Mouse (Mus musculus): ENCODE data around the gene Col11a2.

Gene Col11a2

DNA sequence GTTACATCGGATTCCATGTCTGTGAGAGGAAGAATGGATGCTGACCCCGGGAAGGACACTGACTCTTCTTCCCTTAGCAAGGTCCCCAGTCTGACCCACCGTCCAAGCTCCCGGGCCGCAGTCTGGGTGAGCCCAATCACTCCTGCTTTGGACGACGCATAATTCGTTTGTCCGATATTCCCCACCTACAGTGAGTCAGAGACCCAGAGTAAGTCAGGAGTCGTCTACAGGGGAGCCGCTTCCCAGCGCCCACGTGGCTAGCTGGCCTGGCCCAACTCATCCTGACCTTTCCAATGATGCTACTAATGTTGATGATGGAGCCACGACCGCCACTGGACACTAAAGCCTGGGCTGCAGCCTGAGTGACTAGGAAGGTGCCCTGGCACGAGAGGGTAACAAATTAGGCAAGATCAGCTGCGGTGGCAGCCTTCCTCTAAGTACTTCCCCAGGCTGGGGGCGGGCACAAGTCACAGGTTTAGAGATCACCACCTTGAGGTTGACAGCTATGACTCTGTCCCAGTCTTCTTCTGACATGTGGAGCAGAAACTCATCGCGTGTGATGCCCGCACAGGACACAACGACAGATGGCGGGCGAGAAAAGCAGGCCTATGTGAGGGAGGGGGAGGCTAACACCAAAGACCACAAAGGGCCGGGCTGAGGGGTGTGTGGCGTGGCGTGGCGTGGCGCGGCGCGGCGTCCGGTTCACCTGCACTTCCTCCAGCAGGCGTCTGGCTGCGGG, 12.2 kb upstream of the Col11a2 start:
- peak; percentile 76 for DNase-seq

DNA sequence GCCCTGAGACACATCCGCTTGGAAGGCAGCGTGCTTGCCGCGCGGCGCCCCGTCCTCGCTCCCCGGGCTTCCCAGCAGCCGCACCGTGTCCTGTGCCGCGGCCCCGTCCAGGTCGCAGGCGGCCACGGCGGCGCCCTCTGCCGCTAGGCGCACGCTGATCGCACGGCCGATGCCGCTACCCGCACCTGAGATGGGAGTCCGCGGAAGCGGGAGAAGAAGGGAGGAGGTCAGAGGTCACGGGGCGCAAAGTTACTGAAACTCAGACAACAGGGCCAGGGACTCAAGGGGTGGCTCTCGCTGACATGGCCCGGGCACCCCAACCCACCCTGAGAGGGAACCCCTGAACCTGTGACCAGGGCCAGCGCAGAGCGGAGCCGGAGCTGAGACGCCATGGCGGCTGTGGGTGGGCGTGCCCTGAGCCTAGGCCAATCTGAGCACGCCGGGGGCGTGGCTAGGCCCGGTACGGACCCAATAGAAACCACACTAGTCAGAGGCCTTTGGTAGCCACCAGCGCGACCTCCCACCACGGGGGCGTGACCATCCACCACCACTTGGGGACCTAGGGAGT, 11.5 kb upstream of the Col11a2 start, which contains the start of gene H2-Ke6:
TSS of gene H2-Ke6 (minus strand) at position 405 of the 568 bp plus-strand sequence.
- DNase-seq = peak; percentile 95

DNA sequence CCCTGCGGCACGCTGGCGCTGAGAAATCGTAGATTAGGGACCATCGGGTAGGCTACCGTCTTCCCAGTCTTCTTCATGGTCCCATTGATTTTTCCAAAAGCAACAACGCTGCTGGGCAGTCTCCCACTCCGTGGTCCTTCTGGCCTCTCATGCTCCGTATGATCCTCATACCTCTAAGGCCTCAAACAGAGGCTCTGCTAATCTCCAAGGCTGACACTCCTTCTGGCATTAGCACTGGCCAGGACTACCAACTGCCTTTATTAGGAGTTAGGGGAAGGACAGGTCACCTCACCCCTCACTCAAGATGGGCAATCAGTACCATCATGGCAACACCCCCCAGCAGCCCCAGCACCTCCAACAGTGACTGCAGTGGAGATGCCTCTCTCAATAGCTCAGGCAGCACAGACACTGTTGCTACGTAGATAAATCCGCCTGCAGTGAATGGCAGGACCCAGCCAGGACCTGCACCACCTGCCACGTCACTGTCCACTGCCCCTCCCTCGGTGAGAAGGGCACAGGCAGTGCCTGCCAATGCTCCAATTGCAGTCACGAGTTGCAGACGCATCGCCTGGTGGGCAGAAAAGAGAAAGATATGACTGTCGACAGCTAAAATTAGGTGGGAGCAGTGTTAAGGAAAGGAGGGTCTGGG, 10.6 kb upstream of the Col11a2 start:
- DNase-seq = peak; percentile 24

DNA sequence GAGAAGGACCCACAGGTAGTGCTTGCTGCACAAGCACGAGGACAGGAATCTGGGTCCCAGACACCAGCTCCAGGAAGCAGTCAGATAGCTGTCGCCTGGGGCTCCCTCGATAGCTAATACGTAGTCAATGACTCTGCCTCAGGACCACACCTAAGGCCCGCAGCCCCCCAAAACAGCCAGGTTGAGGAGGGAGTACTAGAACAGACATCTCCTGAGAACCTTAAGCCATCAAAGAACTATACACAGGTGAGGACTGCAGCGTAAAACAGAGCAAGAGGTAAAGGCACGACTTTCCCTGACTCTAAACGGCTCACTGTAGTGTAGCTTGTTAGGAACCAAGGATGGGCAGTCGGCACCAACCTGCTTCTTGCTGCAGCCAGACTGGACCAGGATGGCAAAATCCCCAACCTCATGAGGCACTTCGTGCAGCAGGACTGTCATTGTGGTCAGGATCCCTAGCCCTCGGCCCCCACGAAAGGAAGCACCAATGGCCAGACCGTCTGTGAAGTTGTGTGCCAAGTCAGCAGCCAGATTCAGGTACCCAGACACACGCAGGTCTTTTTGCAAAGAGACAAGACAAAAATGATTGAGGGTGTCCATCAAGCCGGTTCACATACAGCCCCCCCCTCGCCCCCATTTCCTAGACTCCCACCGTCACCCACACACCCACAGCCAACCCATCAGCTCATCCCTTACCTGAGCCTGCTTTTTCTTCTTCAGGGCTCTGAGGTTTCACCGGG, 9.9 kb upstream of the Col11a2 start:
- peak; percentile 15 for DNase-seq

DNA sequence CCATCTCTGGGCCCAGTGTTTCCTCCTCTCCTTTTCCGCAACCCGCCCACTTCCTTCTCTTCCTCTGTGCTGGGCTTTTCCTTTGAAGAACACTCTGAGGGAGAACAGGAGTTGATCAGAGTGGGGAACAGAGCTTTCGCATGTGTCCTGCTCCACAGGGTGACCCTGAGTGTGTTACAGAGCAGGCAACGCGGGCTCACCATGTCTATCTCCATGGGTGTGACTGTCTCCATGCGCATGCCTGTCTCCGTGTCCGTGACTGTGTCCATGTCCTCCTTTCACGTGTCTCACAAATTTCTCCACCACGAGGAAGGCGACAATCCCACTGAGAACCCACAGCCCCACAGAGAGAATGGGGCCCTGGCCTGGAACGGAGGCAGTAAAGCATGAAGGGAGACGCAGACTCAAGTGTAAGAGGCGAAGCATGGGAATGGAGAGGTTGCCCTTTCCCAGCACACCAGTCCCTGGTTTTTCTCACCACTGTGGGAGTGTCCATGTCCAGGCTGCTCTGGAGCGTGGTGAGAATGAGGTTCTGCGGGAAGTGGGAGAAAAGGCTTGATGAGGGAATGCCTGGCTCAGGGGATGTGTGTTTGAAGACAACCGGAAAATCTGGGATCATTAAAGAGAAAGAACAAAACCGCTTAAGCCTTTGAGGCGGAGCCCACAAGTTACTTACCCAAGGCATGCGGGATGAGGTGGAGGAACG, 9.2 kb upstream of the Col11a2 start:
- no peak for DNase-seq

DNA sequence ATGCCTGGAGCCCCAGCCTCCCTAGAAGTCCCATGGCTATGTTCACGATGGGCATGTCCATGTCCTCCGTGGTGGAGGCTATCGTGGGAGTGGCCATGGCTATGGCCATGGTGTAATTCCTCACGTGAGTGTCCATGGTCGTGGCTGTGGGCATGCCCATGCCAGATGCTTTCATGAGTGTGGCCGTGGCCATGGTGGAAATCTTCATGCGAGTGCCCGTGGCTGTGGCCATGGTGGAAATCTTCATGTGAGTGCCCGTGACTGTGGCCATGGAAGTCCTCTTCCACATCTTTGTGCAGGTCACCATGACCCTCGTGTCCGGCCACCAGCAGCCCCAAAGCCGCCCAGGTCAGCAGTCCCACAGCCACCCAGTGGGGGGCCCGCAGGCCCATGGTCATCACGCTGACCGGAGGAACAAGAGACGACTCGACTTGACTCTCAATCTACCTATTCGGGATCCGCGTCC, 8.3 kb upstream of the Col11a2 start:
- DNase-seq = no peak

DNA sequence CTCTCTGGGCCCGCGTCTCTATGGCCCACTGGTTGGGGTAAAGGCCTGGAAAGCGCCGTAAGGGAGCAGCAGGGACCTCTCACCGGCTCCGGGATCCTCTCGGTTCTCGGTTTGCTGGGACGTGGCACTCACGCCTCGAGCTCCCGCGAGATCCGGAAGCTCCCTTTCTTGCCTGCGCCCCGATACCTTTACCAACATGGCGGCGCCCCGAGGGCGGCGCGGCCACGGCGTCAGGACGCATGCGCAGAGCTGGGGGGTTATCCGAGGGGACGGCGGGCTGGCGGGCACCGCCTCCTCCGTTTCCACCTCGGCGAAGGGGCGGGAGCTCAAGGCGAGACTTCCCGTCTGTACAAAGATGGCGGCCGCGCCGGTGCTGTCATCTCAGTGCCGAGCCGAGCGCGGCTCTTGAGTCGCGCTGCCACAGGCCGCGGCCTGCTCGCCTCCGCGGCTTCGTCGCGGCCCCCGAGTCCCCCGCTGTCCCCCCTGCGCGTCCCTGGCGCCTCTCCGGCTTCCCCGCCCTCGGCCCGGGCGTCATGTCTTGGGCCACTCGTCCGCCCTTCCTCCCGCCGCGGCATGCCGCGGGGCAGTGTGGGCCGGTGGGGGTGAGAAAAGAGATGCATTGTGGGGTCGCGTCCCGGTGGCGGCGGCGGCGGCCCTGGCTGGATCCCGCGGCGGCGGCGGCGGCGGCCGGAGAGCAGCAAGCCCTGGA, 7.6 kb upstream of the Col11a2 start, which contains the start of the genes Slc39a7 and Rxrb:
TSS of gene Slc39a7 (minus strand) at position 218 of the 709 bp plus-strand sequence.
TSS of gene Rxrb (plus strand) at position 348 of the 709 bp plus-strand sequence.
- peak; percentile 100 for DNase-seq

DNA sequence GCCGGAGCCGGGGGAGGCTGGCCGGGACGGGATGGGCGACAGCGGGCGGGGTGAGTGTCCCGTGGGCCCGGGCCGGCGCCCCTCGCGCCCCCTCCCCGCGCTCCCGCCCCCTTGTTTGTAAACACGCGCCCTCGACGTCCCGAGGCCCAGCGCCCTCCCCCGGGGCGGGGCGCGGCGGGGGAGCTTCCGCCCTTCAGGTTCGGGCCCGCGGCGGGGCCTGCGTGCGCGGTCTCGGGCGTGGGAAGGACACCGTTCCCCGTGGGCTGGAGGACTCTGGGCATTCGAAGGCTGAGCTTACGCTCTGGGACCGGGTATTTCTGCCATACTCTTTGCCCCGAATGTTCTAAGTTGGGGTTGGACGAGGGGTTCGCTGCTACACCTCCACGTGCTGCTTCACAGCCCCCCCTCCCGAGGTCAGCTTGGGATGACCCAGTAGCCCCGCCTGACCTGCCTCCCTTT, 7.0 kb upstream of the Col11a2 start:
- peak; percentile 86 for DNase-seq

DNA sequence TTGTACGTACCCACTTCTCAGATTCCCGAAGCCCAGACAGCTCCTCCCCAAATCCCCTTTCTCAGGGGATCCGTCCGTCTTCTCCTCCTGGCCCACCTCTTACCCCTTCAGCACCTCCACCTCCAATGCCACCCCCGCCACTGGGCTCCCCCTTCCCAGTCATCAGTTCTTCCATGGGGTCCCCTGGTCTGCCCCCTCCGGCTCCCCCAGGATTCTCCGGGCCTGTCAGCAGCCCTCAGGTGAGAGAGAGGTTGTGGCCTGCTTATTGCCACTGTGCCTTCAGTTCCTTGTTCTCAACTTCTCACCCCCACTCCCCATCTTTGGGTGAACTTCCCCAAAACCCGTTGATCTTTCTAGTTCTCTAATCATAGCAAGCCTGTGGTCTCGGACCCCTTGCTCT, 6.4 kb upstream of the Col11a2 start:
- peak; percentile 50 for DNase-seq

DNA sequence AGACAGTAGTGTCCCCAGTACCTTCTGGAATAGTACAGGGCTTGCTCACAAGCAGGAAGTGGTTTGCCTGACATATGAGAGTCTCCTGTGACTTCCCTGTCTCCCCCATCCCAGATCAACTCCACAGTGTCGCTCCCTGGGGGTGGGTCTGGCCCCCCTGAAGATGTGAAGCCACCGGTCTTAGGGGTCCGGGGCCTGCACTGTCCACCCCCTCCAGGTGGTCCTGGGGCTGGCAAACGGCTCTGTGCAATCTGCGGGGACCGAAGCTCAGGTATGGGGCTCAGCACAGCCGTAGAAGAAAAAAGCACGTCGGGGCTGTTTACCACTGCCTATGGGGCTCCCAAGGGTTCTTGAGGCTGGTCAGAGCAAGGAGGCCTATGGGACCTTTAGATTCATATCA, 5.8 kb upstream of the Col11a2 start:
- peak; percentile 31 for DNase-seq

DNA sequence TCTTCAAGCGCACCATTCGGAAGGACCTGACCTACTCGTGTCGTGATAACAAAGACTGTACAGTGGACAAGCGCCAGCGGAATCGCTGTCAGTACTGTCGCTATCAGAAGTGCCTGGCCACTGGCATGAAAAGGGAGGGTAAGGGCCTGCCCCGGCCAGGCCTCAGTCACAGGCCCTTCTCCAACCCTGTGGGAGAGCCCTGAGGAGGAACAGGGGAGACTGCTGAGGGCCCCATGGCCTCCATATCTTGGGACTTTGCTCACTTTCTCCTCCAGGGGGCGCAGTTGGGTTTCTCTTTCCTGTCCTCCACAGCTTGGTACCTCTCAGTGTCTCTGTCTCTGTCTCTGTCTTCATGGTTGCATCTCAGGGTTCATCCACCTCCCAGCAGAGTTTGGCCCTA, 5.2 kb upstream of the Col11a2 start:
- peak; percentile 88 for DNase-seq

DNA sequence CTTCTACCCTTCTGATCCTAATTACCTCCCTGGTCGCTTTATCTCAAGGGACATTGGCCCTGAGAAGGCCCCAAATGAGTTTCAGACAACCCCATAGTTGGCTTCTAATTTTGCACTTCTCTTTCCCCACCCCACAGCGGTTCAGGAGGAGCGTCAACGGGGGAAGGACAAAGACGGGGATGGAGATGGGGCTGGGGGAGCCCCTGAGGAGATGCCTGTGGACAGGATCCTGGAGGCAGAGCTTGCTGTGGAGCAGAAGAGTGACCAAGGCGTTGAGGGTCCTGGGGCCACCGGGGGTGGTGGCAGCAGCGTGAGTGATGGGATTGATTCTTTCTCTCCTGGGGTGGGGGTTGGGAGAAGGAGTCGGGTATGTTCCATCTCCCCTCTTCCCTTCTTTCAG, 3.7 kb upstream of the Col11a2 start:
- peak; percentile 8 for DNase-seq

DNA sequence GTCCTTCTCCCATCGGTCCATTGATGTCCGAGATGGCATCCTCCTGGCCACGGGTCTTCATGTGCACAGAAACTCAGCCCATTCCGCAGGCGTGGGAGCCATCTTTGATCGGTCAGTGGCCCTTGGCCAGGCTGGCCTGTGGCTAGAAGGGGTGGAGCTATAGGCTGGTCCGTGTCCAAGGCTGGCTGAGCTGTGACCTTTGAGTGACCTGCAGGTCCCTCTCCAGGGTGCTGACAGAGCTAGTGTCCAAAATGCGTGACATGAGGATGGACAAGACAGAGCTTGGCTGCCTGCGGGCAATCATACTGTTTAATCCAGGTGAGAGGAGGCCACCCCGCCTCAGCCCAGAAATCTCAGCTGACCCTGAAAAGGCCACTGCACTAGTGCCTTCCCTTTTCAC, 2.6 kb upstream of the Col11a2 start:
- DNase-seq = no peak

DNA sequence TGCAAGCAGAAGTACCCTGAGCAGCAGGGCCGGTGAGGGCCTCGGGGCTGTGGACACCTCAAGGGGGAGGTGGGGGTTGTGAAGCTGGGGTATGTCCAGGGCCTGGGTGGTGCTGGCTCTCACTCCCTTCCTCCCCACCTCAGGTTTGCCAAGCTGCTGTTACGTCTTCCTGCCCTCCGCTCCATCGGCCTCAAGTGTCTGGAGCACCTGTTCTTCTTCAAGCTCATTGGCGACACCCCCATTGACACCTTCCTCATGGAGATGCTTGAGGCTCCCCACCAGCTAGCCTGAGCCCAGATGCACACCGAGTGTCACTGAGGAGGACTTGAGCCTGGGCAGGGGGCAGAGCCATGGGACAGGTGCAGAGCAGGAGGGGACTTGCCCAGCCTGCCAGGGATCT, 2.0 kb upstream of the Col11a2 start:
- DNase-seq = no peak

DNA sequence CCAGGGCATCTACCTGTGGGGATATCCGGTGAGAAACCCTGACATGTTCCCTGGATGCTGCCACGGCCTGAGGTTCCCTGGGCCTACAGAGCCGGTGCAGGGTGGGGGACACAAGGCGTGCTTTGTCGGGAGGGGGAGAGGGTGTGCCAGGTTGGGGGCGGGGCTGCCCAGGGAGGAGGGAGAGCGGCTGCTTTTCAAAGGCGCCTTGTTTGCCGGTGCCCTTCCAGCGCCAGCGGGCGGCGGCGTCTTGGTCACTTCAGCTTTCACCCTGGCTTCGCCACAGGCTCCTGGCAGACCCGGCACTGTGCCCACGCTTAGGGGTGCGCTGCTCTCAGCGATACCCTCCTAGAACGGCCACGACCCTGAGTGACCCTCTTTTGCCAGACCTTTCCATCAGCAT, 797 bp upstream of the Col11a2 start:
- peak; percentile 35 for DNase-seq

DNA sequence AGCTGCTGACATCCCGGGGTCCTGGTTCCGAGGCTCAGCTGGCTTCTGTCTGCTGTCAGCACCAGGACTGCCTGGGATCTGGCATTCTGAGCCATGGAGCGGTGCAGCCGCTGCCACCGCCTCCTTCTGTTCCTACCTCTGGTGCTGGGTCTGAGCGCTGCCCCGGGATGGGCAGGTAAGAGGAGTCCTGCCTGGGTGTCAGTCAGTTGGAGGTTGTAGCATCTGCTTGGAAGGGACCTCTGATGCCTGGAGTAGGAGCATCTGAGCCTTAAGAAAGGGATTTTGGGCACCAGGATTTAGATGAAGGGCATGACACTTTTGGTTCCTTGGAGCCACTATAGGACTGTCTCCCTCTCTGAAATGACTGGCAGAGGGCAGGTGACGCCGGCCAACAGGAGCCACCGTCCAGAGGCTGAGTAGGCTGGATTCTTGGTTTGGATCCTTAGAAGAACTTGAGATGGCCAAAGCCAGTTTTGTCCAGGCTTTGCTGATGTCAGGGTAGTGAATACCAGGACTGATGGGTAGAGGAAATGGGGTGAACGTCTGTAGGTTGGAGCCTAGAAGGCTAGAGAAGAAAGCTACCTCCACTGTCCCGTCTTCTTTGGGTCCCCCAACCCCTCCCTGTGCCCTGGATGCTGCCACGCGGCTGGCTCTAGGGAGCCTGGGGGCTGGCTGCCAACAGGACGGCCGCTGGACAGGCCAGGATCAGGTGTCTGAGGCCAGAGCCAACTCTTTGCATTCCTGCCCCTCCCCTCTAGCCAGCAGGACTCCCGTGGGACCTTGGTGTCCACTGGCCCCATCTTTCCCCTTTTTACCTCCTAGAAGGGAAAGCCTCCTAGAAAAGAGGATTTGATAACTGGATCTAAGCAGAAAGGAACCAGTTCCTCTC, 569 bp downstream of the Col11a2 start:
- no peak for DNase-seq

DNA sequence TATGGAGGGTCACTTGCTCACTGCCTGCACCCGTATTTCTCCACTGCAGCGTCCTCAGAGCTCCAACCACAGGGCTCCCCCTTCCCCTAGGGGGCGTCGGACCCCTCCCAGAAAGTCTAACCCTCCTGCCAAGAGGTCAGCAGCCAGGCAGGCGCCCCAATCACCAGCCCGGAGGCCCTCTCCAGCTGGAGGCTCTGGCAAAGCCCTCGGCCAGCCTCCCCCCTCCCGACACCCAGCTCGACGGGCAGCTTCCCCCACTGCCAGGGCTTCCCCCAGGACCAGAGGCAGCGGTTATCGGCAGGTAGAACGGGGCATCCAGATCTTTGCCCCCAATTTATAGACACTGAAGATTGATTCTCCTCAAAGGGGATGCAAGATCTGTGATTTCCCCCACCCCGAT, 6.7 kb downstream of the Col11a2 start:
- peak; percentile 29 for DNase-seq

DNA sequence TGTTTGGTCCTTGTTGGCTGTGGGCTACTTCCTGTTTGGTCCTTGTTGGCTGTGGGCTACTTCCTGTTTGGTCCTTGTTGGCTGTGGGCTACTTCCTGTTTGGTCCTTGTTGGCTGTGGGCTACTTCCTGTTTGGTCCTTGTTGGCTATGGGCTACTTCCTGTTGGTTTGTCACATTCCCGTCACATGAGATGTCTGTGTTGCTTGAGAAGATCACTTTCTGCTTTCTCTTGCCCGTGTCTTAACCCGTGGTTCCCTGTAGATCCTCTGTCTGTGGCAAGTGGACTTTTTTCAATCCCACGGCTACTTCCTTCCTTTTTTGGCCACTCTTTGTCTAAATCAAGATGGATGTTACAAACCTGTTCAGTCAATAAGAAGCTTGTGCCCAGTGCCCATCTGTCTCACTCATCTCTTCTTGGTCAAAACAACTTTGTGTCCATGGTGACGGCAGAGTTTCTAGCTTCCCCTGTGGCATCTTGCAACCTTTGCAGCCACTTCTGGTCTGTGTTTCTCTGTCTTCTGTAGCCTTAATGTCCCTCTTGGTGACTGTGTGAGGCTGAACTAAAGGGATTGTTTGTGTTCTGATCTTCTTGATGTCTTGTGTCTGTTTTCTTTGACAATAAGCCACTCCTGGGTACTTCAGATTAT, 8.3 kb downstream of the Col11a2 start:
- DNase-seq = no peak

DNA sequence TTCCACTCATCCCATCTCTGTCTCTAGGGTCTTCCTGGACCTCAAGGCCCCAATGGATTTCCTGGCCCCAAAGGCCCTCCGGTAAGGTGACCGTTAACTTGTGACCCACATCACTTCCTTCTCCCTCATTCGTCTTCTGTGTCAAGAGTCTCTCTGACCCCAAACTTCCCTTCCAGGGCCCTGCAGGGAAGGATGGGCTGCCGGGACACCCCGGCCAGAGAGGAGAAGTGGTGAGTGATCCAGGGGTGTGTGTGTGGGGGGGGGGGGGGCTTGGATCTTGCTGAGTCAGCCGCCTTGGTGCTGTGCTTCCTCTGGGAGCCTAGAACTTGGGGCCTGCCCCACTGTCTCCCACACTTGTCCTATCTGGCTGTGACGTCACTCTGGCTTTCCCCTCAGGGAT, 18.0 kb downstream of the Col11a2 start:
- DNase-seq = no peak

DNA sequence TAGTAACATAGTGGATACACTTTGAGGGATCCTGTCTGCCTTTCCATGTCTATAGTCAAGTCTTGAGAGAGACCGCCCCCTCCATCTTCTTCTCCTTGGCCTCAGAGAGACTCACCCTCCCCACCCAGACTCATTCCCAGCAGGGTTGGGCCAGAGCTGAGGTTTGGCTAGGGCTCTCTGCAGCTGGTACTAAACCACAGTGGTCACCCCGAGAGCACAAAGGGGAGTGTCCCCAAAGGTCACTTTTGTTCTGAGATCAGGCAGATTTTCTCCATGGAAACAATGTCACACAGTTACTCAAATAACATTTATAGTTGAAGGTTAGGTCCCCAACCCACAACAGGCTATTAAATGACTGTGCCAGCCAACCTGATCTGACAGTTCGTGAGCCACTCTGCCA, 29.6 kb downstream of the Col11a2 start:
- DNase-seq = no peak

Measured in thymus, postnatal 4 days (tissue).